Mouse (Mus musculus): ENCODE measurements around the gene Hist2h3c1. TPM values are rescaled to one million over a fixed set of nuclear protein-coding genes. Genes with fewer than 3 reads are reported as not detected.
A peak's percentile ranks its signal among the peaks of the same experiment; 100 is the strongest.
"Not testable (repeated sequence)": the region's sequence is repeated elsewhere in the genome, so short reads cannot be mapped to it uniquely, and the experiment has no call there.

The Hist2h3c1 gene
- polyA plus RNA-seq, 1 experiment from 2014 or later = 0.73 TPM

DNA sequence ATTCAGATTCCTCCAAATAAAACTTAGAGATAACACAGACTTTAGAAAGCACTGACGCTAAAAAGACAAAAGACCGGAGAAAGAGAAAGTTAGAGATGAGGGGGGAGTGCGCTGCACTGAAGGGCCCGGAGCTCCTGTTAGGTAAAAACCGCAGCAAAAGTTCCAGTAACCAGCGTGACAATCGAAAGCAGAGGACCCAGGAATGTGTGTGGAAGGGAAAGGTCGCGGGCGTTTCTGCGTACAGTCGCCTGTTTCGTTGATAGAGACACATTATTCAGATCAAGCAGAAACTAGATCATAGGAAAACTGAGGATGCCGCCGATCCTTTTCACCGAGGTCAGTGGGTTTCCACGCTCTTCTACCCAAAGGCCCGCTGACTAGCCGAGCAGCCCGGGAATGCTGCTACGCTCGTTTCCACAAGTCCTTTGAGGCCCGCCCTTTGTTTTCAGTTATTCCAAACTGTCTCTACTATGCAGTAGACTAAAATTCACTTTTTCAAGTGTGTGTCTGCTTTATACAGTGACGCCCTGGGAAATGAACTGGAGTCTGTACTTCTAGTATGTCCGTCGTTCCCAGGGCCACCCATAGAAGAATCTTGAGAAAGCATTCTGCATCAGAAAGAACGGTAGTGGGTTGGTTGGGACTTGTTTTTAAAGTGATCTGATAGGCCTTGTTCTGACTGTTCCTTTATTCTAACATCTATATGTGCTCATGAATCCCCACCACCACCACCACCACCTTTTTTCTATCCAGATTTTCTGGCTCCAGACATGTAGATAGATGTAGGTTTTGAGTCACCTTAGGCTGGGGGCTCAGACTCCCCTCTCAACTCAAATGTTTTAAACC is 17.3 kb downstream of the Hist2h3c1 start:
- H3K4me3 ChIP-seq = peak overlapping the region; percentile 62
- H3K9ac ChIP-seq = peak overlapping the region; percentile 73
- H3K4me1 ChIP-seq = peaks cover 26% of the 10 kb centered on the region
- ATAC-seq (ENCODE audit: low FRiP score, low read depth) = 0 out of 2 replicates have a peak, but pooled peaks have one; percentile 2
- H3K36me3 ChIP-seq = no peaks in the 10 kb centered on the region
- H3K27ac ChIP-seq = peak overlapping the region; percentile 98
- H3K9me3 ChIP-seq = no peaks in the 10 kb centered on the region
- H3K27me3 ChIP-seq = no peaks in the 10 kb centered on the region
- WGBS = 9% methylated on average over 27 of the region's 27 CpGs
- peak overlapping the region; percentile 77 for H3K4me2 ChIP-seq (replicated peaks)

DNA sequence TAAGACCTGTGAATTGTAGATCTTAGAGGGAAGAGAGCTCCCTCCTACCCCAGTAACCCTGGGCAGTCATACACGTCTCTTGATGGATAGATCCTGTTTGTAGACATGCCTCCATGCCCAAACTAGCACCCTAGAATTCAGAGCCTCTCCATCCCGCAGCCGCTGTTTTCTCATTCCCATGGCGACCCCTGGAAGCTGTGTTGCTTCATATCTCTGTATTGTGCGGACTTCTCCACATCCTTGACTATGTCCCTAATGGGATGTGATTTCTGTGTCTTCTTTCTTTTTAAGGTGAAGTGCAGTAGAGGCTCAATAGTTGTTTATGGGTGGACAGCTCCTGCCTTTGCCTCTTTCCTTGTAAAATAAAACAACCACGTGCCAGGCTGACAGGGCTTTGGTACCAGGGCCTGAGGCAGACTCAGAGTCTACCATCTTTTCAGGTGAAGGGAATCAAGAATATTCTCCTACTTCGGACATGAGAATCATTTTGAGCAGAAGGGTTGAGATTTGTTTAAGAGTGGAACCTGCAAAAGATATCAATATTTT is 18.0 kb downstream of the Hist2h3c1 start:
- H3K27ac ChIP-seq = peak overlapping the region; percentile 98
- no peaks in the 10 kb centered on the region for H3K27me3 ChIP-seq
- WGBS = 77% methylated on average over 7 of the region's 7 CpGs
- H3K9ac ChIP-seq = peak overlapping the region; percentile 73
- H3K4me1 ChIP-seq = peaks cover 26% of the 10 kb centered on the region
- ATAC-seq (ENCODE audit: low FRiP score, low read depth) = no peak
- H3K4me2 ChIP-seq (replicated peaks) = peak overlapping the region; percentile 77
- H3K36me3 ChIP-seq = no peaks in the 10 kb centered on the region
- H3K4me3 ChIP-seq = peak overlapping the region; percentile 62
- H3K9me3 ChIP-seq = no peaks in the 10 kb centered on the region

DNA sequence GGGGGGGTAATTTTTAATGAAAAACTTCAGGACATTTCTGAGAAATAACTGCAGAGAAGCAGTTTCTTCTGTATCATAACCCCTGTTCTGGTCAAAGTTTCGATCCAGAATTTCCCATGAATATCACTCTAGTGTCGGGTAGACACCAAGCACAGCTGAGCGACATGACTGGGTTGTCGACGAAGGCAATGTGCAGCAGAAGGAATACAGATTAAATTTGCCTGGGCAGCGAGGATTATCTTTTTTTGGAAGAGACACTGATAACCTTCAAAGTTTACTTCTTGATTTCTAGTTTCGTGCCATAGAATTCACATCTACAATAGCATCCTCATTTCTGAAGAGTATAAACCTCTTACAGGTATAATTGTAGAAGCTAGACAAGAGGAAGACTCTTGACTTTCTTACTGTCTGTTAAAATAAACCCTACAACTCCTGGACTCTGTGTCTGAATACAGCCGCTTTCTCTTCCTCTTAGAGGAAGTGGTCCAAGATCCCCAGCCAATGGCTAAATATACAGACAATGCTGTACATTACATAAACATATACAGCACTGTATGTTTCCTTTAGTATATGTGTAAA is 19.7 kb downstream of the Hist2h3c1 start:
- H3K9me3 ChIP-seq = no peaks in the 10 kb centered on the region
- peaks cover 26% of the 10 kb centered on the region for H3K4me1 ChIP-seq
- no peak overlapping the region for H3K4me2 ChIP-seq (replicated peaks)
- 91% methylated on average over 8 of the region's 8 CpGs for WGBS
- no peak for ATAC-seq (ENCODE audit: low FRiP score, low read depth)
- H3K9ac ChIP-seq = no peak overlapping the region
- no peaks in the 10 kb centered on the region for H3K27me3 ChIP-seq
- no peak overlapping the region for H3K4me3 ChIP-seq
- H3K27ac ChIP-seq = no peak overlapping the region
- H3K36me3 ChIP-seq = no peaks in the 10 kb centered on the region

DNA sequence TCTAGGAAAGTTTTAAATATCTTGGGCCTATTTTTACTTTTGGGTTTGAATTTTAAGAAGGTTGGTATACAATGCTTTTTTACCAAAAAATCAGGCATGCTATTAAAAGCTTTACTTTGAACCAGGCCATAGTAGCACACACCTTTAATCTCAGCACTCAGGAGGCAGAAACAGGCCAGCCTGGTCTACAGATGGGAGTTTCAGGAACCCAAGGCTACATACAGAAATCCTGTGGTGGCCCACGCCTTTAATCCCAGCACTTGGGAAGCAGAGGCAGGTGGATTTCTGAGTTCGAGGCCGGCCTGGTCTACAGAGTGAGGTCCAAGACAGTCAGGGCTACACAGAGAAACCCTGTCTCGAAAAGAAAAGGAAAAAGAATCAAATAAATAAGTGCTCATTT is 21.1 kb downstream of the Hist2h3c1 start:
- no peaks in the 10 kb centered on the region for H3K9me3 ChIP-seq
- H3K36me3 ChIP-seq = no peaks in the 10 kb centered on the region
- ATAC-seq (ENCODE audit: low FRiP score, low read depth) = no peak
- H3K4me2 ChIP-seq (replicated peaks) = peak overlapping the region; percentile 84
- H3K27me3 ChIP-seq = no peaks in the 10 kb centered on the region
- H3K4me1 ChIP-seq = peaks cover 17% of the 10 kb centered on the region
- 81% methylated on average over 4 of the region's 4 CpGs for WGBS
- peak overlapping the region; percentile 93 for H3K27ac ChIP-seq
- no peak overlapping the region for H3K9ac ChIP-seq
- no peak overlapping the region for H3K4me3 ChIP-seq

DNA sequence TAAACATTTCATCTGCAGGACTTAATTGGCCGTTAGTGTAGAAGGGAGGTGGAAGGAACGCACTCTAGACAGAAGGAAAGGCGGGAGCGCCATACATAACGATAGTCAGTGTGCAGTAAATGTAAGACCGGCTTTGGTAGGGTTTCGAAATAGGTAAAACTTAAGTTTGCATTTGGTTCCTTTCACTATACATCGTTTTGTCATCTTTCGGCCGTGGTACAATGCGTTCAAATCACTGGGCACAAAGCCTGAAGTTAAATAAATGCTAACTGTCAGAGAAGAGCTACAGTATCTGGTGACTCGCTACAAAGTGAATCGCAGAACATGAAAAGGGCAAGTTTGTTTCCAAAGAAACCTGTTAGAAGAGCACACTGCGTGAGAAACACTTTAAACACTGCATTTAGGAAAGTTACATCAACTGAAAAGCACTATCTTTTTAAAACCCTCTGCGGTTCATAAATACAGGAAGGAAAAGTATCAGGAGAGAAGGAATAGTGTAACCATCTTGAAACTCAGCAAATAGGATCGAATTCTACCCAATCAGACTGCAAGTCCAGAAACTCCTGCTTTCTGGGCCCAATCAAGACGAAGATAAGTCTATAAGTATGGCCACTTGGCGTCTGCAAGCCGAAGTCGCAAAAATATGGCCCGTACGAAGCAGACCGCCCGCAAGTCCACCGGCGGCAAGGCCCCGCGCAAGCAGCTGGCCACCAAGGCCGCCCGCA is 21.7 kb downstream of the Hist2h3c1 start, which contains the start of gene Hist2h3b:
Hist2h3b (plus strand) TSS at position 604 of the 725 bp plus-strand sequence.
- Histone ChIP-seq H3K4me2 (replicated peaks) (peak within 1 kb of the TSS; percentile 84), H3K36me3 (no peaks in the 10 kb centered on the region), H3K27me3 (no peaks in the 10 kb centered on the region), H3K27ac (peak within 1 kb of the TSS; percentile 97), H3K9me3 (no peaks in the 10 kb centered on the region), H3K4me3 (peak within 1 kb of the TSS; percentile 59), H3K9ac (peak within 1 kb of the TSS; percentile 78), H3K4me1 (peaks cover 17% of the 10 kb centered on the region)
- 23% methylated on average over 30 of the region's 30 CpGs for WGBS
- ATAC-seq (ENCODE audit: low FRiP score, low read depth) = peak; percentile 81

DNA sequence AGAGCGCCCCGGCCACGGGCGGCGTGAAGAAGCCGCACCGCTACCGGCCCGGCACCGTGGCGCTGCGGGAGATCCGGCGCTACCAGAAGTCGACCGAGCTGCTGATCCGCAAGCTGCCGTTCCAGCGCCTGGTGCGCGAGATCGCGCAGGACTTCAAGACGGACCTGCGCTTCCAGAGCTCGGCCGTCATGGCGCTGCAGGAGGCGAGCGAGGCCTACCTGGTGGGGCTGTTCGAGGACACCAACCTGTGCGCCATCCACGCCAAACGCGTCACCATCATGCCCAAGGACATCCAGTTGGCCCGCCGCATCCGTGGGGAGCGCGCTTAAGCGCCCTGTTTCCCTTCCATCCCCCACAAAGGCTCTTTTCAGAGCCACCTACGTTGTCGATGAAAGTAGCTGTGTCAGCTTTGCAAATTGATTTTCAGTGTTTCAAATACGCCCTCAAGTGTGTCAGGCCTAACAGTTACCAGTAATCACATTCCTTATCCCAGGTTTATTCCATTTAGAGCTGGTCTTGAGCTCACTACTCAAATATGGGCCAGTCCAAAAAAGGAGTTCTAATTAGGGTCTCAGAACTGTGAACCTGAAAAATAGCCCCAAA is 22.4 kb downstream of the Hist2h3c1 start:
- not testable (repeated sequence) for H3K36me3 ChIP-seq, H3K27me3 ChIP-seq, H3K9me3 ChIP-seq
- Histone ChIP-seq H3K4me1 (peaks cover 14% of the 10 kb centered on the region), H3K4me2 (replicated peaks) (peak overlapping the region; percentile 84), H3K4me3 (peak overlapping the region; percentile 59), H3K27ac (peak overlapping the region; percentile 97), H3K9ac (peak overlapping the region; percentile 78)
- ATAC-seq (ENCODE audit: low FRiP score, low read depth) = peak; percentile 22
- WGBS = 0% methylated on average over 11 of the region's 44 CpGs

DNA sequence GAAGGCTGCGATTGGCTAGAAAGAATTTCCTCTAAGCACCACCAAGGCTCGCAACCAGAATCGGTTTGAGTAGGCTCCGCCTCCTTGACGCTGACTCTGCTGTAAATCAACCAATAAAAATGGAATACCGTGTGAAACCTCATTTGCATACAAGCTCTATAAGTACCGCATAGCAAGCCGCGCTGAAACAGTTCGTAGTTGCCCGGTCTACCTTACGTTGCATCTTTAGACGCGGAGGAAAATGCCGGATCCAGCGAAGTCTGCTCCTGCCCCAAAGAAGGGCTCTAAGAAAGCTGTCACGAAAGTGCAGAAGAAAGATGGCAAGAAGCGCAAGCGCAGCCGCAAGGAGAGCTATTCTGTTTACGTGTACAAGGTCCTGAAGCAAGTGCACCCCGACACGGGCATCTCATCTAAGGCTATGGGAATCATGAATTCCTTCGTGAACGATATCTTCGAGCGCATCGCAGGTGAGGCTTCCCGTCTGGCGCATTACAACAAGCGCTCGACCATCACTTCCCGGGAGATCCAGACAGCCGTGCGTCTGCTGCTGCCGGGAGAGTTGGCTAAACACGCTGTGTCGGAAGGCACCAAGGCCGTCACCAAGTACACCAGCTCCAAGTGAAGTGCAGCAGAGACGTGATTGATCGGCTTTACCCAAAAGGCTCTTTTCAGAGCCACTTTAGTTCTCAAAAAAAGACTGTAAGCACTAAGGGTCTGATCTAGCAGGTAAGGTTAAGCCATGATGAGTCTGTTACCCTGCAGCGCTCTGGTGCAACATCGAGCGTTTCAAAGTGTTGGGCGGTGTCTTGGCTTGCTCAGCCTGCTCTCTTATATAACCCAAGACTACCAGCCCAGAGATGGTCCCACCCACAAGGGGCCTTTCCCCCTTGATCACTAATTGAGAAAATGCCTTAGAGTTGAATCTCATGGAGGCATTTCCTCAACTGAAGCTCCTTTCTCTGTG is 23.3 kb downstream of the Hist2h3c1 start, which contains the start of gene Hist2h2bb:
Hist2h2bb (plus strand) TSS at position 242 of the 964 bp plus-strand sequence.
- Histone ChIP-seq H3K27ac (peak within 1 kb of the TSS; percentile 97), H3K4me3 (peak within 1 kb of the TSS; percentile 59), H3K4me2 (replicated peaks) (peak within 1 kb of the TSS; percentile 84), H3K27me3 (no peaks in the 10 kb centered on the region), H3K9me3 (no peaks in the 10 kb centered on the region), H3K9ac (peak within 1 kb of the TSS; percentile 84), H3K36me3 (no peaks in the 10 kb centered on the region), H3K4me1 (peaks cover 5% of the 10 kb centered on the region)
- under 1% methylated on average over 45 of the region's 45 CpGs for WGBS
- peak; percentile 98 for ATAC-seq (ENCODE audit: low FRiP score, low read depth)

DNA sequence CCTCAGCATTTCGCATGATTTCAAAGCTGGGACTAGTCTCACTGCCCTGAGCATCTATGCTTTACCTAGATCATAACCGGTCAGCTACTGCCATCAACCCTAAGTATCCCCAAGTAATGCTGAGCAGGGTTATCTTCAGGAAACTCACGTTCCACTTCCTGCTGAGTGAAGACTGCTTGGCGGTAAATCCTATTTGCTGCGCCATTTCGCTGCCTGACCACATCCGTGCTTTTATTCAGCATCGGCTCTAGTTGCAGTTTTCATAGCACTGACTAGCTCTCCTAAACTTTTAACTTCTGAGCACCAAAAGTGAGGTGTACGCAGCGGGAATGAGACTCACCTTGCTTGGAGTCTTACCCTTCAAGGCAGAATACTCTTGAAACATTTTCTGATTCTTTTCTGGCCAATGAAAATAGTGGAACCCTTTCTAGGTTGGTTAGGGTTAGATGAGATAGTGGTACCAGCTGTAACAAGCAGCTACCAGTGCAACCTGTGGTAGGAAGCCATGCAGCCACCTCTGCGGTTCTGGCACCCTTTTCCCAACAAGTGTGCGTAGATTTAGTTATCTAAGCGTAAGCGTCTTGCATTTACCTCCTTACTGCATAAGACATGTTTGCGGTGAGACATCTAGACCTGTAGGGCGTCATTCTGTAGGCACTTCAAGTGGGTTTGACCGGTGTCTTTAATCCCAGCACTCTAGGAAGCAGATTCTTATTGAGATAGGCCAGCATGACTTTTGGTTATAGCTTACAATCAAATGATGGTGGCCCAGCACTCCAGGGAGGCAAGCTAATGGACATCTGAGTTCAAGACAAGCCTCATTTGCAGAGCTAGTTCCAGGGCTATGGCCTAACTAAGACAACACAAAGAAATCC is 27.3 kb downstream of the Hist2h3c1 start:
- ATAC-seq (ENCODE audit: low FRiP score, low read depth) = no peak
- 90% methylated on average over 17 of the region's 17 CpGs for WGBS
- no peaks in the 10 kb centered on the region for H3K36me3 ChIP-seq
- peaks cover 6% of the 10 kb centered on the region; the same call in 1 of the 2 replicates for H3K4me1 ChIP-seq
- no peaks in the 10 kb centered on the region for H3K9me3 ChIP-seq
- no peaks in the 10 kb centered on the region for H3K27me3 ChIP-seq
- no peak overlapping the region for H3K9ac ChIP-seq
- H3K4me2 ChIP-seq (replicated peaks) = no peak overlapping the region
- no peak overlapping the region for H3K4me3 ChIP-seq
- no peak overlapping the region for H3K27ac ChIP-seq

DNA sequence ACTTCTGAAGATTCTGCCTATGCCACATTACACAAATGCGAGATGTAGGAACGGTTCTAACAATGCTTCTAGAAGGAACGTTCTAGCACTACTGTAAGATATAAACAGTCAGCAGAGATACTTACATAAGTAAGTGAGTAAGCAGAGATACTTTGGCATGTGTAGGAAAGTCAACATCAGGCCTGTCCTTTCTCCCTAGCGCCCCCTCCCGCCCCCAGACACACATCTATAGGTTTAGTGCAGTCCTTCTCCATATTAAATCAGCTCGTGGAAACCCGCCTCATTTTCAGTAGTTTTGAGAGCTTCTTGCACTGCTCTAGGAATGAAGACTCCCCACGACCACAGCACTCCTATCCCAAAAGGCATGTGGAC is 30.9 kb downstream of the Hist2h3c1 start:
- 19% methylated on average over 8 of the region's 8 CpGs for WGBS
- peak overlapping the region; percentile 52 for H3K4me3 ChIP-seq
- H3K27me3 ChIP-seq = peaks cover 3% of the 10 kb centered on the region
- no peak for ATAC-seq (ENCODE audit: low FRiP score, low read depth)
- peak overlapping the region; percentile 73 for H3K9ac ChIP-seq
- peak overlapping the region; percentile 88 for H3K27ac ChIP-seq
- H3K4me2 ChIP-seq (replicated peaks) = peak overlapping the region; percentile 81
- H3K36me3 ChIP-seq = no peaks in the 10 kb centered on the region
- peaks cover 6% of the 10 kb centered on the region; the same call in 1 of the 2 replicates for H3K4me1 ChIP-seq
- no peaks in the 10 kb centered on the region for H3K9me3 ChIP-seq
